Mouse (Mus musculus) adipocyte (in vitro differentiated cells): Measurements from ENCODE around the gene Stkld1.

Experiments used
- DNase-seq: peaks from one replicate; pipeline ENCODE4 v3.0.0-alpha.2; 2016; ENCODE audit warnings: low spot score

Stkld1 gene

GRCm38 (mm10) chr2:26963923-26964723 lies 30.3 kb downstream of the Stkld1 start, which contains the start of gene Rexo4:
Gene Rexo4, minus strand, starts transcription at chr2:26964386.
- peak; percentile 95 for DNase-seq

GRCm38 (mm10) chr2:26964724-26965370 lies 31.0 kb downstream of the Stkld1 start:
- no peak for DNase-seq

GRCm38 (mm10) chr2:26967262-26967661 lies 33.4 kb downstream of the Stkld1 start:
- no peak for DNase-seq

- DNase-seq, result no peak
These were observed 39.3 kb downstream of the Stkld1 start, which contains the start of gene Adamts13 for GRCm38 (mm10) chr2:26973116-26973515. Gene Adamts13, plus strand, starts transcription at chr2:26973416.

GRCm38 (mm10) chr2:26973960-26974359 lies 40.1 kb downstream of the Stkld1 start:
- no peak for DNase-seq

- no peak for DNase-seq
These were observed 46.5 kb downstream of the Stkld1 start for GRCm38 (mm10) chr2:26980361-26980760.

- no peak for DNase-seq
These were observed 50.3 kb downstream of the Stkld1 start for GRCm38 (mm10) chr2:26984179-26984578.

- DNase-seq, result no peak
These were observed 50.8 kb downstream of the Stkld1 start for GRCm38 (mm10) chr2:26984640-26985039.

- no peak for DNase-seq
These were observed 60.1 kb downstream of the Stkld1 start for GRCm38 (mm10) chr2:26993936-26994335.

GRCm38 (mm10) chr2:26997498-26997897 lies 63.7 kb downstream of the Stkld1 start:
- no peak for DNase-seq

- no peak for DNase-seq
These were observed 64.1 kb downstream of the Stkld1 start for GRCm38 (mm10) chr2:26997993-26998392.
